Mouse (Mus musculus): ENCODE measurements around the gene Gprin3. TPM values are rescaled to one million over a fixed set of nuclear protein-coding genes. Genes with fewer than 3 reads are reported as not detected.
"Not testable (repeated sequence)": the region's sequence is repeated elsewhere in the genome, so short reads cannot be mapped to it uniquely, and the experiment has no call there.

Gene Gprin3
- polyA plus RNA-seq, 1 experiment from 2014 or later: 2.4 TPM

DNA sequence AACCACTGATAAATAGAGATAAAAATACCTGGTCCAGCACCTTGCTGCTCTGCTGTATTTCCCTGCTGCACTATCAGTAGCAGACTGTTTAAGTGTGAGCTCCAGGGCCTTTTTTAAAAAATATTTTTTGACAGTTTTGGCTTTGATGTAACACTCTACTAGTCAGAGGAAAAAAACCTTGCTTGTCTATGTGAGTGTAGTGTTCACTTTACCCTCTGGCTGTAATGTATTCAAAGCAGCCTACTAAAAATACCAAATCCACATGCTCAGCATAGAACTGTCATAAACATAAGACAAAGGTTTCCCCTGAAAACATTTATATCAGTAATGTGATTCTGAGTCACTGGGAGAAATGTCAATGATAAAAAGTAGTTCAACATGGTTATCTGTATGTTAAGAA, 111.0 kb downstream of the Gprin3 start:
- H3K36me3 ChIP-seq (ENCODE audit: control insufficient read depth, insufficient read depth, low read length): no peaks in the 10 kb centered on the region
- no peaks in the 10 kb centered on the region for H3K4me1 ChIP-seq (ENCODE audit: control insufficient read depth, insufficient read depth, low read length)
- ATAC-seq (ENCODE audit: low read depth) (no peak), DNase-seq (ENCODE audit: low spot score) (peak; percentile 1)
- no peak overlapping the region for H3K4me2 ChIP-seq (ENCODE audit: low read depth, low read length)
- no peak overlapping the region for H3K9ac ChIP-seq (ENCODE audit: low read depth, low read length)
- H3K9me3 ChIP-seq (ENCODE audit: control insufficient read depth, low read length): 0 out of 2 replicates have a peak, but pooled peaks cover 3% of the 10 kb centered on the region
- no peak overlapping the region for H3K27ac ChIP-seq (replicated peaks; ENCODE audit: low read depth, low read length)
- H3K27me3 ChIP-seq (replicated peaks; ENCODE audit: control insufficient read depth, insufficient read depth, low read length): no peaks in the 10 kb centered on the region
- no peak overlapping the region for H3K4me3 ChIP-seq (ENCODE audit: low read depth, low read length)

DNA sequence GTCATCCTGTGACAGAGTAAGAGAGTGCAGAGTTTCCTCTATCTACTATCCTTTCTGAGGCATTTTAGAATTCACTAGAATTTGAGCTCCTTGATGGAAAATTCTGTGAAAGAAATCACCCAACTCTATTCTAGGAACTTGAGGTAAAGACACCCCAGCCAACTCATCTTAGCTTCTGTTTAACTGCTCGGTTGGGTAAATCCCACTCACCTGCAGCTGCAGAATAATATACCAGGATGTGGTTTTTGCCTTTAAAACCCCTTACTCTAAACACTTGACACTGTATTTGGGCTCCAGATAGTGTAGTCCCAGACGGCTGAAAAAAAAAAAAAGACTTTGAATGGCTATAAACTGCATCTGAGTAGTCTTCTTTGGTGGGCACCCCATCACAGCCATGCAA, 112.9 kb downstream of the Gprin3 start:
- WGBS: 67% methylated on average over 2 of the region's 2 CpGs
- ATAC-seq (ENCODE audit: low read depth): no peak
- H3K4me1 ChIP-seq (ENCODE audit: control insufficient read depth, insufficient read depth, low read length): no peaks in the 10 kb centered on the region
- no peak overlapping the region for H3K4me2 ChIP-seq (ENCODE audit: low read depth, low read length)
- no peak overlapping the region for H3K27ac ChIP-seq (replicated peaks; ENCODE audit: low read depth, low read length)
- no peak for DNase-seq (ENCODE audit: low spot score)
- H3K27me3 ChIP-seq (replicated peaks; ENCODE audit: control insufficient read depth, insufficient read depth, low read length): no peaks in the 10 kb centered on the region
- H3K36me3 ChIP-seq (ENCODE audit: control insufficient read depth, insufficient read depth, low read length): no peaks in the 10 kb centered on the region
- H3K9ac ChIP-seq (ENCODE audit: low read depth, low read length): no peak overlapping the region
- H3K9me3 ChIP-seq (ENCODE audit: control insufficient read depth, low read length): no peaks in the 10 kb centered on the region
- no peak overlapping the region for H3K4me3 ChIP-seq (ENCODE audit: low read depth, low read length)

GRCm38 (mm10) chr6:59311241-59311640, 114.9 kb downstream of the Gprin3 start:
- H3K9me3 ChIP-seq (ENCODE audit: control insufficient read depth, low read length): no peaks in the 10 kb centered on the region
- DNase-seq (ENCODE audit: low spot score) (no peak), ATAC-seq (ENCODE audit: low read depth) (no peak)
- H3K27ac ChIP-seq (replicated peaks; ENCODE audit: low read depth, low read length): no peak overlapping the region
- 93% methylated on average over 2 of the region's 2 CpGs for WGBS
- H3K36me3 ChIP-seq (ENCODE audit: control insufficient read depth, insufficient read depth, low read length): no peaks in the 10 kb centered on the region
- H3K27me3 ChIP-seq (replicated peaks; ENCODE audit: control insufficient read depth, insufficient read depth, low read length): no peaks in the 10 kb centered on the region
- H3K4me3 ChIP-seq (ENCODE audit: low read depth, low read length): no peak overlapping the region
- H3K4me1 ChIP-seq (ENCODE audit: control insufficient read depth, insufficient read depth, low read length): no peaks in the 10 kb centered on the region
- no peak overlapping the region for H3K4me2 ChIP-seq (ENCODE audit: low read depth, low read length)
- H3K9ac ChIP-seq (ENCODE audit: low read depth, low read length): no peak overlapping the region

DNA sequence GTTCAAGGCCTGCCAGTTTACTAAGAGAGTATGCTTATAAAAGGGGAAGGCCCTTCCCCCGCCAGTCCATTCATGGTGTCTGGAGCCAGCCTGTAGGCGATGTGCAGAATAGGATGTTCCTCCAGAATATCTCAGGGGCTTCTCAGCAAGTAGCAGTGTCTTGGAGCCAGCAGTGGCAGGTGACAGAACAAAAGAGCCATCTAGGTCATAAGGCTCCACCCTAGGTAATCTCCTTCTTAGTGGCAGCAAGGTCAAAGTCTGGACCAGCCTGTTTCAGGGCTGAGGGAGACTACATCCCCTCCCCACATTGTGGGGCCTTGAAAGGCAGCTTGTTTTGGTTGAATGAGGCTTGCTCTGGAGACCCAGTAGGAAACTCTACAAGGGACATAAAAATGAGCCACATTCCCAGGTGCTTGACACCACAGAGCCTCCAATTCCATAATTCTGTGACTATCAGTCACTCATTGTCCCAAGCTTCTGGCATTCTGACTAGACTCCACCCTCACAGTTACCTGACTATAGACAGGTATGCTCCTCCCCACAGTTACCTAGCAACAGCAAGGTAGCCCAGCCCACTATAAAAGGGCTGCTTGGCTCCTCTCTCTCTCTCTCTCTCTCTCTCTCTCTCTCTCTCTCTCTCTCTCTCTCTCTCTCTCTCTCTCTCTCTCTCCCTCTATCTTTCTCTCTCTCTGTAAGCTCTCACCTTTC, 121.7 kb downstream of the Gprin3 start:
- not testable (repeated sequence) for H3K4me3 ChIP-seq (ENCODE audit: low read depth, low read length); H3K4me1 ChIP-seq (ENCODE audit: control insufficient read depth, insufficient read depth, low read length); ATAC-seq (ENCODE audit: low read depth); H3K9me3 ChIP-seq (ENCODE audit: control insufficient read depth, low read length); H3K27ac ChIP-seq (replicated peaks; ENCODE audit: low read depth, low read length); H3K4me2 ChIP-seq (ENCODE audit: low read depth, low read length); DNase-seq (ENCODE audit: low spot score); H3K27me3 ChIP-seq (replicated peaks; ENCODE audit: control insufficient read depth, insufficient read depth, low read length); H3K9ac ChIP-seq (ENCODE audit: low read depth, low read length); H3K36me3 ChIP-seq (ENCODE audit: control insufficient read depth, insufficient read depth, low read length)
- 81% methylated on average over 2 of the region's 2 CpGs for WGBS

GRCm38 (mm10) chr6:59303031-59303430, 123.1 kb downstream of the Gprin3 start:
- Histone ChIP-seq H3K9me3 (ENCODE audit: control insufficient read depth, low read length) (no peaks in the 10 kb centered on the region), H3K4me1 (ENCODE audit: control insufficient read depth, insufficient read depth, low read length) (no peaks in the 10 kb centered on the region), H3K27ac (replicated peaks; ENCODE audit: low read depth, low read length) (no peak overlapping the region), H3K36me3 (ENCODE audit: control insufficient read depth, insufficient read depth, low read length) (no peaks in the 10 kb centered on the region), H3K4me2 (ENCODE audit: low read depth, low read length) (no peak overlapping the region), H3K9ac (ENCODE audit: low read depth, low read length) (no peak overlapping the region), H3K4me3 (ENCODE audit: low read depth, low read length) (no peak overlapping the region), H3K27me3 (replicated peaks; ENCODE audit: control insufficient read depth, insufficient read depth, low read length) (no peaks in the 10 kb centered on the region)
- DNase-seq (ENCODE audit: low spot score): peak; percentile 43
- ATAC-seq (ENCODE audit: low read depth): no peak
- 57% methylated on average over 1 of the region's 1 CpGs for WGBS

Other genes with a start within 250 kb of the Gprin3 start
- 13.1 and 13.4 TPM in 2 replicates for gene Tigd2, start 217.4 kb downstream of the Gprin3 start, polyA plus RNA-seq (2014; fragmentation: Nextera tagmentation; extraction: Ambion mirVana)